Mouse (Mus musculus): ENCODE results near the gene Lst1.

- TF ChIP-seq CTCF (IDR thresholded peaks at IDR 0.05; ENCODE audit: borderline replicate concordance, control insufficient read depth, extremely low read depth, insufficient read depth, low read length, poor library complexity) (no peak), POLR2A (IDR thresholded peaks at IDR 0.05; ENCODE audit: control insufficient read depth, extremely low read depth, insufficient read depth, low read length, poor library complexity) (no peak)
Measured at GRCm38 (mm10) chr17:35162730-35163129, 25.5 kb downstream of the Lst1 start.
